Mouse (Mus musculus) hindbrain, embryonic 12.5 days (tissue): ENCODE data around the gene Kidins220. TPM values are rescaled to one million over a fixed set of nuclear protein-coding genes. Genes with fewer than 3 reads are reported as not detected.
A peak's percentile ranks its signal among the peaks of the same experiment; 100 is the strongest.

Experiments
- ATAC-seq: fragments of 200-750 bp; cut with Nextera tagmentation; 2 replicates; pipeline ENCODE4 v1.8.0; 2017; ENCODE audit warnings: moderate TSS enrichment; ENCODE audit not compliant: low FRiP score
- H3K27ac ChIP-seq: fragments of 300-500 bp; sonication (generic); 2 replicates; pipeline ENCODE4 v1.5.1; 2016; ENCODE audit warnings: mild to moderate bottlenecking
- H3K27me3 ChIP-seq: fragments of 300-500 bp; sonication (generic); 2 replicates; pipeline ENCODE4 v1.6.1; 2016; ENCODE audit warnings: mild to moderate bottlenecking
- H3K36me3 ChIP-seq: fragments of 300-500 bp; sonication (generic); 2 replicates; pipeline ENCODE4 v1.6.1; 2016; ENCODE audit warnings: mild to moderate bottlenecking
- H3K4me1 ChIP-seq: fragments of 300-500 bp; sonication (generic); 2 replicates; pipeline ENCODE4 v1.6.1; 2016
- H3K4me2 ChIP-seq: fragments of 300-500 bp; sonication (generic); replicated peaks from 2 replicates; pipeline ENCODE4 v1.6.1; 2016; ENCODE audit warnings: mild to moderate bottlenecking
- H3K4me3 ChIP-seq: fragments of 300-500 bp; sonication (generic); 2 replicates; pipeline ENCODE4 v1.5.1; 2016; ENCODE audit warnings: mild to moderate bottlenecking
- H3K9ac ChIP-seq: fragments of 300-500 bp; sonication (generic); 2 replicates; pipeline ENCODE4 v1.6.1; 2016; ENCODE audit warnings: mild to moderate bottlenecking, moderate library complexity
- H3K9me3 ChIP-seq: fragments of 300-500 bp; sonication (generic); replicated peaks from 2 replicates; pipeline ENCODE4 v1.6.1; 2016; ENCODE audit warnings: mild to moderate bottlenecking
- WGBS: fragments of 180-500 bp; shearing (Covaris S2); methylation state at CpG from one replicate; pipeline ENCODE4 v1.1.7; 2016; 5-methylcytosine and 5-hydroxymethylcytosine counted together
- polyA plus RNA-seq: library from polyadenylated mRNA; unstranded; fragments of >200 nt; fragmentation: Nextera tagmentation; extraction: Ambion mirVana; gene quantifications from 2 replicates; pipeline ENCODE4 v1.2.1, GENCODE M21; 2016

Gene Kidins220
- polyA plus RNA-seq, 1 experiment from 2014 or later, result 103 TPM

DNA sequence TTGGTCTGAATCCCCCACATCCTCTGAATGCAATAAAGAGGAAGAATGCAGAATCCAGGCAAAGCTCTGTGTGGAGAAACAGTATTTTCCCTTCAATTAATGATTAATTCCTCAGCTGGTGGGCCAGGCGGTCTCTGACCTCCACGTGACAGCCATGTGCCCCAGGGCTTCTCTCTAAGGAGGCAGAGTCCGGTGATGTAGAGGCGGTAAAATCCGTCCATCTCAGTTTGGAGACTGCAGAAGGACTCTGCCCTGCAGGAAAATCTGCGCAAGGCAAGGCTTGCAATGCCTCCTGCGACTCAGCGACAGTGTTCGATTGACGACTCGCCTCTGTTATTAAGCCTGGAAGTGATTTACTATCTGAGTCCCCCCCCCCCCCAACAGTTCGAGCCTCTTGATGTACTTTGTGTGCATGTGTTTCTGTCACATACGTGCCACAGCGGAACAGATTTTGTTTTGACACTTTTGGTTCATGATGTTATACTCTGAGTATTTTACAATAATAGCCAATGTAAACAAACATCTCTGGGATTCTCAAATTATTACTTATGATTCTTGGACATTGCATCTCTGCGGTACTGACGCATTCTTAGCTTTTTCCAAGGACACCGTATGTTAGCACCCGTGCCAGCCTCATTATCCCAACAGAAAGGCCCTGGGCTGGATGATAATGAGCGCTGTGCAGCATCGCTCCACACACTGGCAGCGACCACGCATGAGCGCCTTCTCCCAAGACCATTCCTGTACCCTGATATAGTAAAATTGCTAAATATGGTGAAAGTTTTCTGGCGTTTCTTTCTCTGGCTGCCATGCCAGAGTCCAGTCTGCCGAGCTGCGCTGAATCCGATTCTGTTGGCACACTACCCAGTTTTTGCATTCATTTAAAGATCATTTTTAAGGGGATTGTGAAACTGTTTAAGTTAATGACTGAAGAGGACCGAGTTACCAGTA lies 122.8 kb downstream of the Kidins220 start:
- Histone ChIP-seq H3K9ac (peak overlapping the region; percentile 28; the same call in 1 of the 2 replicates), H3K36me3 (no peaks in the 10 kb centered on the region), H3K4me3 (peak overlapping the region; percentile 47), H3K27me3 (0 out of 2 replicates have a peak, but pooled peaks cover 3% of the 10 kb centered on the region), H3K9me3 (no peaks in the 10 kb centered on the region), H3K4me2 (peak overlapping the region; percentile 97), H3K4me1 (peaks cover 47% of the 10 kb centered on the region), H3K27ac (peak overlapping the region; percentile 92)
- ATAC-seq, result no peak
- WGBS, result 3% methylated on average over 28 of the region's 28 CpGs

DNA sequence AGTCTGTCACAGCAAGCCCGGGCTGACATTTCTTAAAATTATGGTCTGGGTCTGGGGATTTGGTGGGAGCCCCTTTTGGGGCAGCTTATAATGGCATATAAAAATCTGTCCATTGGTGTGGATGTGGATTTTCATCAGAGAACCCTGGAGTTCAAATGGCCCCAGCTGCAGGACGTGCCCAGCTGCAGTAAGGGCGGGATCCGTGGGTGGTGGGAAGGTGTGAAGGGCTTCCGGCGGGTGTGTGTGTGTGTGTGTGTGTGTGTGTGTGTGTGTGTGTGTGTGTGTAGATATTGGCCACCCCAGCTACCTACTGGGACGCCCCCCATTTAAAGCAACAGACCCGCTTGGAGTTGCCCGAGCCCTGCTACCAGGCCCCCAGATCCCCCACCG lies 123.4 kb downstream of the Kidins220 start:
- H3K9ac ChIP-seq, result peak overlapping the region; percentile 74
- peak overlapping the region; percentile 97 for H3K4me2 ChIP-seq
- ATAC-seq, result no peak; the same call in 1 of the 2 replicates
- WGBS, result under 1% methylated on average over 7 of the region's 10 CpGs
- 0 out of 2 replicates have a peak, but pooled peaks cover 3% of the 10 kb centered on the region for H3K27me3 ChIP-seq
- H3K27ac ChIP-seq, result peak overlapping the region; percentile 92
- peaks cover 40% of the 10 kb centered on the region for H3K4me1 ChIP-seq
- H3K36me3 ChIP-seq, result no peaks in the 10 kb centered on the region
- H3K4me3 ChIP-seq, result peak overlapping the region; percentile 47
- no peaks in the 10 kb centered on the region for H3K9me3 ChIP-seq

DNA sequence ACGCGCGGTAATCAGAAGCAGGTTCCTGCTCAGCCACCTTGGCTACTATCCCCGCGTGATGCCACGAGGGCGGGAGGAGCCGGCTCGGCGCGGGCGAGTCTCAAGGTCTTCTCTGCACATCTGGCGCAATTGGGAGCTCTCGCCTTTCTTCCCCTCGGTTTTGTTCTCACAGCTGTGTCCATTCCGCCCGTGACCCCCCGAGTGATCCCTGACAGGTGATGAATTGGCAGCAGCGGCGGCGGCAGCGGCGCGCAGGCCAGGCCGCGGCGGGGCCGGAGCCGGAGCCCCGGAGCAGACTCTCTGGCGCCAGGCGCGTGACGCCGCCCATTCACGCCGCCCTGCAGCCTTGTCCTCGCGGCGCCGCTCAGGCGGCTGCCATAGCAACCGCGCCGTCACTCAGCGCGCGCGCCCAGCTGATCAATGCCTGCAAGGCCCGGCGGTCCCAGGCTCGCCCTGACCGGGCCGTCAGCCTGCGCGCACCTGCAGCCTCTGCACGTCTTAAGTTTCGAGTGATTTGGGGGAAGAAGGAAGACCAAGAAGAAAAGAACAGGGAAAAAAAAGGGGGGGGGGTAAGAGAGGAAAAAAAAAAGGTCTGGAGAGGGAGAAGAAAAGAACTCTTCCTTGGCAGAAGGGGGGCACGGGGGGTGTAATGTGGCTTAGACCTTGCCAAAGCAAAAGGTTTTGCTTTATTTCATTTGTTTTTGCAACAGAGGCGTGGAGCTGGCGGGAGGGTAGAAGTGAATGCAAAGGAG lies 124.0 kb downstream of the Kidins220 start:
- H3K4me1 ChIP-seq, result peaks cover 36% of the 10 kb centered on the region
- peak overlapping the region; percentile 92 for H3K27ac ChIP-seq
- under 1% methylated on average over 61 of the region's 61 CpGs for WGBS
- no peaks in the 10 kb centered on the region for H3K9me3 ChIP-seq
- H3K4me3 ChIP-seq, result peak overlapping the region; percentile 47
- 0 out of 2 replicates have a peak, but pooled peaks cover under 1% of the 10 kb centered on the region for H3K27me3 ChIP-seq
- H3K4me2 ChIP-seq, result peak overlapping the region; percentile 97
- peak; percentile 77 for ATAC-seq
- H3K36me3 ChIP-seq, result no peaks in the 10 kb centered on the region
- peak overlapping the region; percentile 74 for H3K9ac ChIP-seq

DNA sequence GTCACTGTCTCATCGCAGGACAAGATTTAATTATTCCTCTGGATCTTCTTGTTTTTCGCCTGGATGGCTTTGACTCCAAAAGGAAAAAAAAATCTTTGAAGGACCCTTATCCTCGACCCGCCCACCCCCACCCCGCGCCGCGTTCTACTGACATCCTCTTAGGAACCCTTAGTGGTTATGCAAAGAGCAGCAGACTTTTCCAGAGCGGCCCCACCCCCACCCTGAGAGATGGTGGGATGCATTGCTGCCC lies 124.5 kb downstream of the Kidins220 start:
- H3K27ac ChIP-seq, result peak overlapping the region; percentile 92
- peak overlapping the region; percentile 47 for H3K4me3 ChIP-seq
- H3K4me1 ChIP-seq, result peaks cover 36% of the 10 kb centered on the region
- no peaks in the 10 kb centered on the region for H3K9me3 ChIP-seq
- H3K4me2 ChIP-seq, result peak overlapping the region; percentile 97
- 1% methylated on average over 9 of the region's 9 CpGs for WGBS
- peak overlapping the region; percentile 74 for H3K9ac ChIP-seq
- peak; percentile 28; the same call in 1 of the 2 replicates for ATAC-seq
- H3K27me3 ChIP-seq, result 0 out of 2 replicates have a peak, but pooled peaks cover 3% of the 10 kb centered on the region
- no peaks in the 10 kb centered on the region for H3K36me3 ChIP-seq

DNA sequence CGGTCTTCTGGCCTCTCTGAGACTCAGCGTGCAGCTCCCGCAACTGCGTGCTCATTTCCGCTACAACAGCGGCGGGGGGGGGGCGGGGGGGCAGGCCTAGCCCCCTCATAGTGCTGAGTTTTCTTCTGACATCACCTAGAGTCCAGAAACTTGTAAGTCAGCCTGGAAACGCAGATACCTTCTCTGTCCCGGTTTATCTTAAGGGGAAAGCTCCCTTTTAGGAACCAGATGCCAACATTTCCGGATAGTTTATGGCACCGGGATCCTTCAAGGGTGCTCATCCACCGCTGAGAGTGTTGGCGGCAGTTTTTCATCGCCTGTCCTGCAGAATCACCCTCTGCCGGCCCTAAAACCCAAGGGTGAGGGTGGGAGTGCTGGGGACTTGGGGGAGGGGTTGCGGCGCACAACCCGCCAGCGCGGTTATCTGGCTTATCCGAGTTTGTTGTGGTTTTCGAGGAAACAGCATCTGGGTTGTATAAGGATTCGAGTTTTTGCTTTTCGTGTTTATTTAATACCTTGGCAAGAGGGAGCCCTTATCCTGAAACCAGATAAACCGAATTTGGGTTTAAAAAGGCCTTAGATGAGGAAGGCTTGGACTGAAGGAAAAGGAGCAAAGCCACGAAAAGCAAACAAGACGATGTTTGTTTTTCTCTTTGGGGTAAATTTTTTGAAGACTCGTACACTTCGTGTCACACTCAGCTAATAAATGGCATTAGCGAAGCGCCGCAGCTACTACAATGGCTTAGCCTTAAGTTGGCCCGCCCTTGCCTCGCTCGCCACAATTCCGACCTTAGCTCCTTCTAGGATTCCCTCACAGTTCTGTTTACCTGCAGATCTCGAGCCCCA lies 125.1 kb downstream of the Kidins220 start:
- H3K36me3 ChIP-seq, result no peaks in the 10 kb centered on the region
- under 1% methylated on average over 38 of the region's 38 CpGs for WGBS
- H3K27me3 ChIP-seq, result 0 out of 2 replicates have a peak, but pooled peaks cover 3% of the 10 kb centered on the region
- no peaks in the 10 kb centered on the region for H3K9me3 ChIP-seq
- peaks cover 36% of the 10 kb centered on the region for H3K4me1 ChIP-seq
- H3K9ac ChIP-seq, result peak overlapping the region; percentile 74
- peak overlapping the region; percentile 47 for H3K4me3 ChIP-seq
- H3K4me2 ChIP-seq, result peak overlapping the region; percentile 97
- ATAC-seq, result no peak
- peak overlapping the region; percentile 92 for H3K27ac ChIP-seq

GRCm38 (mm10) chr12:25100411-25101217 lies 125.9 kb downstream of the Kidins220 start:
- under 1% methylated on average over 55 of the region's 59 CpGs for WGBS
- H3K36me3 ChIP-seq, result no peaks in the 10 kb centered on the region
- H3K4me3 ChIP-seq, result peak overlapping the region; percentile 47
- peak overlapping the region; percentile 97 for H3K4me2 ChIP-seq
- peak overlapping the region; percentile 74 for H3K9ac ChIP-seq
- H3K9me3 ChIP-seq, result no peaks in the 10 kb centered on the region
- peak overlapping the region; percentile 92 for H3K27ac ChIP-seq
- H3K27me3 ChIP-seq, result 0 out of 2 replicates have a peak, but pooled peaks cover 3% of the 10 kb centered on the region
- ATAC-seq, result no peak
- peaks cover 36% of the 10 kb centered on the region for H3K4me1 ChIP-seq

- Histone ChIP-seq H3K4me3 (peak overlapping the region; percentile 47; the same call in 1 of the 2 replicates), H3K9me3 (no peaks in the 10 kb centered on the region), H3K4me1 (peaks cover 36% of the 10 kb centered on the region), H3K36me3 (no peaks in the 10 kb centered on the region), H3K9ac (no peak overlapping the region; the same call in 1 of the 2 replicates), H3K27me3 (0 out of 2 replicates have a peak, but pooled peaks cover 3% of the 10 kb centered on the region), H3K4me2 (peak overlapping the region; percentile 97), H3K27ac (peak overlapping the region; percentile 92)
- 8% methylated on average over 5 of the region's 5 CpGs for whole genome bisulfite sequencing
- ATAC-seq, result no peak
Observed at GRCm38 (mm10) chr12:25101389-25101788, 126.7 kb downstream of the Kidins220 start.

- H3K4me2 ChIP-seq, result no peak overlapping the region
- no peak overlapping the region for H3K9ac ChIP-seq
- H3K27ac ChIP-seq, result no peak overlapping the region
- 0 out of 2 replicates have a peak, but pooled peaks cover 3% of the 10 kb centered on the region for H3K27me3 ChIP-seq
- H3K36me3 ChIP-seq, result no peaks in the 10 kb centered on the region
- no peak overlapping the region for H3K4me3 ChIP-seq
- ATAC-seq, result no peak
- peaks cover 19% of the 10 kb centered on the region for H3K4me1 ChIP-seq
- WGBS, result 70% methylated on average over 6 of the region's 6 CpGs
- no peaks in the 10 kb centered on the region for H3K9me3 ChIP-seq
Observed at GRCm38 (mm10) chr12:25103911-25104310, 129.2 kb downstream of the Kidins220 start.

DNA sequence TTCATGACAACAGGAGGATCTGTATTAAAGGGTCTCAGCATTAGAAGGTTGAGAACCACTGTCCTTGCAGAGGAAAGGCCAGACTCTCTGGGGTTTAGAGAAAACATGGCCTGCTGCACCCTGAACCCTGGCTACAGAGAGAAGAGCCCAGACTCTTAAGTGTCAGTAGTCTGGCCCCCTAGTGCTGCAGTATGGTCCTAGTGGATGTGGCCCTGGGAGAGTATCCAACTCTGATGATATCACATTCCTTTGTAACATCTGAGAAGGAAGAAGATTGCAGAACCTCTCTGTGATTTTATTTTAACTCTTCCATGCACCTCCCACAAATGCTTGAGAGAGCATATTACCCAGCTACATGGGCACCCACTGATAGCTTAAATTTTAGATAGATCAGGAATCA lies 129.8 kb downstream of the Kidins220 start:
- no peak overlapping the region for H3K27ac ChIP-seq
- no peak overlapping the region for H3K4me3 ChIP-seq
- no peak for ATAC-seq
- H3K9me3 ChIP-seq, result no peaks in the 10 kb centered on the region
- H3K36me3 ChIP-seq, result no peaks in the 10 kb centered on the region
- 0 out of 2 replicates have a peak, but pooled peaks cover 3% of the 10 kb centered on the region for H3K27me3 ChIP-seq
- peaks cover 17% of the 10 kb centered on the region for H3K4me1 ChIP-seq
- H3K4me2 ChIP-seq, result no peak overlapping the region
- no peak overlapping the region for H3K9ac ChIP-seq

DNA sequence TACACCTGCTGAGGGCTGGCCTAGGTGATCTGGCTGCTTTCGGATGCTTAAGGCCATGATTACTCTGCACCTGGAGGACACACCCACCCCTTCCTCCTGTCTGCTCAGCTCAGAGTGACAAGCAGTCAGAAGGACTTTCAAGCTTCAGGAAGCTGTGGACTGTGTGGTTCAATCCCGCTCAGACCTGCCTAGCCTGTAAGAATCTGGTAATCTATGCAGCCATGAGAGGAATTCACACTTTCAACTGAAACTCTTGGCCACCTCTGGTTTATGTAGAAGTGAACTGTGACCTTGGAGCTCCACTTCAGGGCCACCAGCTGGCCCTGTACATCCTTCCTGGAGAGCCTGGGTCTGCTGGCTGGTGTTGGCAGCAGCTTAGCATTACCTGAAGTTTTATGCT lies 134.1 kb downstream of the Kidins220 start:
- no peak overlapping the region for H3K4me3 ChIP-seq
- no peak overlapping the region for H3K4me2 ChIP-seq
- WGBS, result 71% methylated on average over 2 of the region's 2 CpGs
- H3K4me1 ChIP-seq, result peaks cover 3% of the 10 kb centered on the region; the same call in 1 of the 2 replicates
- ATAC-seq, result no peak
- H3K9me3 ChIP-seq, result no peaks in the 10 kb centered on the region
- 0 out of 2 replicates have a peak, but pooled peaks cover 1% of the 10 kb centered on the region for H3K27me3 ChIP-seq
- H3K27ac ChIP-seq, result no peak overlapping the region
- H3K9ac ChIP-seq, result no peak overlapping the region
- H3K36me3 ChIP-seq, result no peaks in the 10 kb centered on the region
